Mouse (Mus musculus) liver, adult 2 months (tissue): ENCODE data around the gene Egf. TPM values are rescaled to one million over a fixed set of nuclear protein-coding genes. Genes with fewer than 3 reads are reported as not detected.

Experiments
- DNase-seq: peaks from one replicate; pipeline ENCODE4 v3.0.0-alpha.2; 2011; ENCODE audit warnings: low read depth, low spot score; ENCODE audit errors: extremely low read depth
- H3K27ac ChIP-seq: fragments of 200-500 bp; replicated peaks from 2 replicates; pipeline ENCODE4 v1.5.1; 2012; ENCODE audit warnings: low read depth, mild to moderate bottlenecking, control low read depth, inconsistent platforms, low read length; ENCODE audit not compliant: insufficient read depth
- H3K27me3 ChIP-seq: fragments of 200-500 bp; 2 replicates; pipeline ENCODE4 v1.6.1; 2012; ENCODE audit warnings: mild to moderate bottlenecking, moderate library complexity, low read length, inconsistent platforms; ENCODE audit not compliant: control insufficient read depth, insufficient read depth
- H3K36me3 ChIP-seq: fragments of 200-500 bp; 2 replicates; pipeline ENCODE4 v1.6.1; 2012; ENCODE audit warnings: low read length, inconsistent platforms; ENCODE audit not compliant: control insufficient read depth, insufficient read depth
- H3K4me1 ChIP-seq: fragments of 200-500 bp; 2 replicates; pipeline ENCODE4 v1.6.1; 2011; ENCODE audit warnings: low read length; ENCODE audit not compliant: control insufficient read depth, insufficient read depth
- H3K4me3 ChIP-seq: fragments of 200-500 bp; 2 replicates; pipeline ENCODE4 v1.5.1; 2011; ENCODE audit warnings: low read depth, mild to moderate bottlenecking, control low read depth, low read length, moderate library complexity; ENCODE audit not compliant: insufficient read depth
- H3K79me2 ChIP-seq: fragments of 200-500 bp; 2 replicates; pipeline ENCODE4 v1.6.1; 2012; ENCODE audit warnings: inconsistent platforms, mild to moderate bottlenecking, low read length, moderate library complexity; ENCODE audit not compliant: control insufficient read depth, insufficient read depth
- H3K9ac ChIP-seq: fragments of 200-500 bp; 2 replicates; pipeline ENCODE4 v1.6.1; 2012; ENCODE audit warnings: low read depth, mild to moderate bottlenecking, control low read depth, inconsistent platforms, low read length
- CTCF ChIP-seq: fragments of 200-500 bp; IDR thresholded peaks from 2 replicates; pipeline ENCODE4 v1.5.1; 2011; ENCODE audit warnings: low read depth, low read length, control low read depth
- POLR2A ChIP-seq: fragments of 200-500 bp; IDR thresholded peaks from 2 replicates; pipeline ENCODE4 v1.6.1; 2011; ENCODE audit warnings: low read length, control low read depth; ENCODE audit not compliant: insufficient read depth; ENCODE audit errors: extremely low read depth
- WGBS: fragments of 180-500 bp; shearing (Covaris S2); methylation state at CpG from one replicate; pipeline ENCODE4 v1.1.7; 2018; 5-methylcytosine and 5-hydroxymethylcytosine counted together
- polyA plus RNA-seq: library from polyadenylated mRNA; depleted of rRNA; stranded (reverse); fragments of >200 nt; gene quantifications from 2 replicates; pipeline ENCODE4 v1.2.3, GENCODE M21; 2012; rRNA removed
- total RNA-seq: library from RNA; depleted of rRNA; stranded (reverse); fragments of >200 nt; gene quantifications from 2 replicates; pipeline ENCODE4 v1.2.3, GENCODE M21; 2014; rRNA removed

Gene Egf
- total RNA-seq (0.83 and 1.2 TPM in 2 replicates), polyA plus RNA-seq (0.28 and 0.75 TPM in 2 replicates)

DNA sequence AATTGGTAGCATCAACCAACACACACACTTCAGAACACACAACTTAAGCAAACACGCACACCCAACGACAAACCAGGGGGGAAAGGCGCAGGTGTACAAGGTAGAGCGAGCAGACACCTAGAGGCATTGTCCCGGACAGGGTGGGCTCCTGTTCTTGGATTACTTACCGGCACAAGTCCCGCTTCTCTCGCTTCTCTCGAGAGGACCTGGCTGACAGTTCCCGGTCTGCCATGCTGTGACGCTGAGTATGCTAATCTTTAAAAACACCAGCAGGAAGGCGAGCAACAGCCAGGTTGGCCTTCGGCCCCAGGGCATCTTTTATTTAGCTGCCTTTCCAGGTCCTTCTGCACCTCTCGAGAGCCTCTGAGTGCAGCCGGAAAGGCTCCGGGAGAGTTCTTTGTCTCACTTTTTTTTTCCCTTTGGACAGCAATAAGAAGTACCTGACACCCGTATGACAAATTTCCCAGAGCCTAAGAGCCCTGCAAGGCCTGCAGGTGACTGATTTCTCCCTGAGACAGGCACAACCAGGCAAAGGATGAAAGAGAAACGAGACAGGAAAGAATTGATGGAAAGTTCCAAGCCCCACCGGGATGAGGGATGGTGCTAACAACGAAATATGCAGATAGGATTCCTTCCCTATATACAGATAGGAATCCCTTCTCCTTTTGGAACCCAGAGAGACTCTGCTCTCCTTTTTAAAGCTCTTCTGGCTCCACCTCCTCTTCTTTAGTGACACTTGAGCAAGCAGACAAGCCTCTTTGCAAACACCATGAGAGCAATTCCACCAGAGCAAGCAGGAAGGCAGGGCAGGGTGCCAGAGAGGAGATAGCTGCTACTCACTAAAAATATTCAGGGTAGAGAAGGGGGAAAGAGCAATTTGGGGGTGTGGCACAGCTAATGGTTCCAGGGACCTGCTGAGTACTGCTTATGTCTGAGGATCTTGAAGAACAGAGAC, at the start of gene Egf:
Gene Egf, minus strand, starts transcription at position 667 of the 955 bp plus-strand sequence.
- Histone ChIP-seq H3K4me1 (peaks cover 8% of the 10 kb centered on the region), H3K27ac (no peak within 1 kb of the TSS), H3K4me3 (no peak within 1 kb of the TSS), H3K27me3 (peaks cover 7% of the 10 kb centered on the region; the same call in 1 of the 2 replicates), H3K36me3 (no peaks in the 10 kb centered on the region), H3K9ac (no peak within 1 kb of the TSS), H3K79me2 (no peaks in the 10 kb centered on the region)
- DNase-seq: no peak
- TF ChIP-seq CTCF: no peak
- WGBS: 4% methylated on average over 20 of the region's 20 CpGs

GRCm38 (mm10) chr3:129803765-129804164, 48.6 kb upstream of the Egf start, which contains the start of gene Lrit3:
Lrit3 (minus strand) TSS chr3:129804030.
- H3K9ac ChIP-seq: no peak within 1 kb of the TSS
- no peak within 1 kb of the TSS for H3K4me3 ChIP-seq
- no peak for DNase-seq
- H3K4me1 ChIP-seq: no peaks in the 10 kb centered on the region
- H3K79me2 ChIP-seq: no peaks in the 10 kb centered on the region
- TF ChIP-seq CTCF (no peak), POLR2A (no peak)
- H3K27ac ChIP-seq: no peak within 1 kb of the TSS
- WGBS: 80% methylated on average over 10 of the region's 10 CpGs
- H3K36me3 ChIP-seq: no peaks in the 10 kb centered on the region
- no peaks in the 10 kb centered on the region for H3K27me3 ChIP-seq

DNA sequence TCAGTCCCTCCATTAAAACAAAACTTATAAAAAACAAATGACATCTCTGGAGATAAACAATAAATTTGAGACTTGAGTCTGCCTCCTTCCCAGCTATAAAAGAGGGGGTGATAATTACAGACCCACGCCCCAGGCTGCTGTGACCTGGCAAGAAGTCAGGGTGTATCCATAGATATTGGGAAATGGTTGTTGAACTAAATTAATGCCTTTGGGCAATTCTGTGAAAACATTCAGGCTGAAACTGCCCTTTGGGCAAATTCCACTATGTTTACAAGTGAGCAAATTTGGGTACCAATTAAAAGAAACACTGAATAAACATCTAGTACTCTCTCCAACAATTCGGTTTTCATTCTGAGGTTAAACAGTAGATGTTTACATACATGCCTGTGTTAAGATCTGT, 43.9 kb upstream of the Egf start:
- Histone ChIP-seq H3K27ac (no peak overlapping the region), H3K36me3 (no peaks in the 10 kb centered on the region), H3K4me1 (no peaks in the 10 kb centered on the region), H3K9ac (no peak overlapping the region), H3K4me3 (no peak overlapping the region), H3K79me2 (no peaks in the 10 kb centered on the region), H3K27me3 (no peaks in the 10 kb centered on the region)
- 55% methylated on average over 2 of the region's 2 CpGs for WGBS
- TF ChIP-seq CTCF (no peak), POLR2A (no peak)
- DNase-seq: no peak

- Histone ChIP-seq H3K79me2 (no peaks in the 10 kb centered on the region), H3K27me3 (no peaks in the 10 kb centered on the region), H3K36me3 (no peaks in the 10 kb centered on the region), H3K9ac (no peak overlapping the region), H3K4me3 (no peak overlapping the region), H3K27ac (no peak overlapping the region), H3K4me1 (no peaks in the 10 kb centered on the region)
- no peak for DNase-seq
- WGBS: 88% methylated on average over 11 of the region's 11 CpGs
- TF ChIP-seq POLR2A: no peak
Observed at GRCm38 (mm10) chr3:129798551-129798950, 43.4 kb upstream of the Egf start.

- no peak for DNase-seq
- no peak overlapping the region for H3K27ac ChIP-seq
- TF ChIP-seq POLR2A (no peak), CTCF (no peak)
- no peaks in the 10 kb centered on the region for H3K36me3 ChIP-seq
- no peak overlapping the region for H3K4me3 ChIP-seq
- 65% methylated on average over 5 of the region's 5 CpGs for WGBS
- no peaks in the 10 kb centered on the region for H3K27me3 ChIP-seq
- H3K79me2 ChIP-seq: no peaks in the 10 kb centered on the region
- H3K4me1 ChIP-seq: no peaks in the 10 kb centered on the region
- H3K9ac ChIP-seq: no peak overlapping the region
Observed at GRCm38 (mm10) chr3:129797341-129797740, 42.2 kb upstream of the Egf start.

DNA sequence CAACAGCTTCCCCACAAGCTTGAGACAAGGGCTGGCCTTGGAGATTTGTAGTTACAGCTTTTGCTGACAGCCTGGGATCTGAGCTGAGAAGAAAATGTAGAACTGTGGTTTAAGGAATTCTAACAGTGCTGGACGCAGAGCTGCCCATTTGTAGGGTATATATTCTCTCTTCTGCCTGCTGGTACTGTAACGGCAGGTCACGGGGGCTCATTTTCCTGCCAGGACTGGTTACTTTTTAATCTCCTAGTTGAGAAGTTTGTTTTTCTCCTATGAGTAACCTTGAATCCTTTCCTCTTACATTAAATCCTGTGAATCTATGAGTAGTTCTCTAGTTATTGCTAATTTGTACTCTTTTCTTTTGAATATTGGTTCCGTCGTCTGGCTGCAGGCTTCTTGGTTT, 38.7 kb upstream of the Egf start:
- Histone ChIP-seq H3K4me1 (no peaks in the 10 kb centered on the region), H3K9ac (no peak overlapping the region), H3K27ac (no peak overlapping the region), H3K27me3 (no peaks in the 10 kb centered on the region), H3K4me3 (no peak overlapping the region), H3K36me3 (no peaks in the 10 kb centered on the region), H3K79me2 (no peaks in the 10 kb centered on the region)
- DNase-seq: no peak
- 65% methylated on average over 5 of the region's 5 CpGs for WGBS
- TF ChIP-seq POLR2A: no peak
- no peak for TF ChIP-seq CTCF
